Mouse (Mus musculus) cerebellum, adult 8-10 months (tissue): Measurements from ENCODE around the gene Mapkap1.

Experiments used
- DNase-seq: peaks from one replicate; pipeline ENCODE4 v3.0.0; 2022

Gene Mapkap1

GRCm38 (mm10) chr2:34406601-34407464 lies at the start of gene Mapkap1:
TSS of gene Mapkap1 (plus strand) at chr2:34406771.
- peak; percentile 97 for DNase-seq

GRCm38 (mm10) chr2:34363678-34364077 lies 42.9 kb upstream of the Mapkap1 start:
- DNase-seq: no peak

DNA sequence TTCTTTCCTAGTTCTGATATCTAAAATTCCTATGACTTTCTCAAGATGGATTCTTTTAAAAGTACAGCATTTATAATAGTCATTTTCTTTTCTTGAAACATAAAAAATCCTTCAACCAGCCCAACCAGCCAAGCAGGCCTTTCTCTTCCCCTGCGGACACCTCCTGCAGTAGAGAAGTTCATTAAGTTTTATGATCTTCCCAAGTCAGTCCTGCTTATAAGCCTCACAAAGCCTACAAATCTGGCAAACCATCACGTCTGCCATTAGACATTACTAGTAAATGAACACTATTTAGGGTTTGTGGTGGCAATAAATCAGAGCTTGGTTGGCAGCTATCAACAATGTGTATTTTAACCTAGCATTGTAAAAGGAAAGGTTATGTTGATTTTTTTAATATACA lies 39.5 kb upstream of the Mapkap1 start:
- DNase-seq: no peak

DNA sequence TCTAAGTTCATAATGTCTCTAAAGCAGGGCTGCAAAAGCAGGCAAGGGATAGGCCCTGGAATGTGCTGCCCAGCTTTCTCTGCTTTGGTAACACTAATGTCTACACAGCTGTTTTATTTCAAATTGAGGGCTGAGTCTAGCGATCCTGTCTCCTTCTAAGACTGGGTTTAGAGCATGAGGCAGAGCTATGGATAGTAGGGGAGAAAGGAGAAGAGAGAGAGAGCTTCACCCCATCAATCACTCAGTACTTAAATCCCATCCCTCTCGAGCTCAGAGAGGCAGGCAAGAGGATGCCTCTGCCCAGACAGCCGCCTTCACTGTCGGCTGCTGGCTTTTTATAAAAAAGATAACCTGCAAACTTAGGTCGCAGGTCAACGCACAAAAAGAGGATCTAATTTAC lies 38.2 kb upstream of the Mapkap1 start:
- no peak for DNase-seq

- DNase-seq: peak; percentile 7
Observed at GRCm38 (mm10) chr2:34370349-34370724, 36.2 kb upstream of the Mapkap1 start.

- peak; percentile 39 for DNase-seq
Observed at GRCm38 (mm10) chr2:34370725-34371440, 35.7 kb upstream of the Mapkap1 start.

- peak; percentile 42 for DNase-seq
Observed at GRCm38 (mm10) chr2:34371441-34372304, 34.9 kb upstream of the Mapkap1 start.

DNA sequence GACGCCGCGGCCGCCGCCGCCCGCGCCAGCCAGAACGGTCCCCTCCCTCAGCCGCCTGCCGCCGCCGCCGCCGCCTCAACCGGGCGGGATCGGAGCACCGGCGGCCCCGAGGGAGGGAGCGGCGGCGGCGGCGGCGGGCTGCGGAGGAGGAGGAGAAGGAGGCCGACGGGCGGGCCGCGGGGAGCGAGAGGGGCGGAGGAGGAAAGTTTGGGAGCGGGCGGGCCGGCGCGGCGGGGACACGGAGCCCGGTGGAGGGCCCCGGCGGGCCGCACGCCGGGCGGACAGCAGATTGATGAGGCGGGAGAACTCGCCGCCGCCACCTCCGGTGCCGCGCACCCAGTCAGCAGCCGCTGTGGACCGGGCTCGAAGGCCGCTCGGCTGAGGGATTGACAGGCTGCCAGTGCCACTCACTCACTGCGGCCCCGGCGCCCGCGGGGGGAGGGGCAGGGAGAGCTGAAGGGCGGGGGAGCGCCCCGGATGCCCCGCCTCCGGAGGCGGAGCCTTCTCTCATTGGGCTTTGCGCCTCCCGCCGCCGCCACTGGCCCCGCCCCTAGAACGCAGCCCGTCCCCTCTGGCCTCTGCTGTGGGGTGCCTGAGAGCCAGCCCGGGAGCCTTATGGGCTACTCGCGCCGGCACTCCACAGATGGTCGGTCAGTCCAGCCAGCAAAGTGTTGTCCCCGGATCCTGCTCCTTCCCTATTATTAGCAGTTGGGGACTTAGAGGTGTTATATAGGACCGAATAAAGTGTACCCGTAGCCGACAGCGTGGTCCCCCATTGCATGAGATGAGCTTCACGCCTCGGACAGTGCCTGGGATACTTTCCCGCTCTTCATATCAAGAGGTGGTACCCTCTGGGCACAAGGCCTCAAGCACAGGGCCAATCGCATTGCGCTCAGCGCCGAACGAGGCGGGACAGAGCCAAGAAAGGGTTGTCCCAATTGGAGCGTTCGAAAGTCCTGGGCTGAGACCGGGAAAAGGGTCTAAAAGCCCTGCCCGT lies 34.0 kb upstream of the Mapkap1 start, which contains the start of gene Pbx3:
Gene Pbx3, minus strand, starts transcription at position 838 of the 997 bp plus-strand sequence.
- DNase-seq: peak; percentile 98

- no peak for DNase-seq
Observed at GRCm38 (mm10) chr2:34373886-34374285, 32.7 kb upstream of the Mapkap1 start.

- DNase-seq: no peak
Observed at GRCm38 (mm10) chr2:34374349-34374748, 32.2 kb upstream of the Mapkap1 start.

DNA sequence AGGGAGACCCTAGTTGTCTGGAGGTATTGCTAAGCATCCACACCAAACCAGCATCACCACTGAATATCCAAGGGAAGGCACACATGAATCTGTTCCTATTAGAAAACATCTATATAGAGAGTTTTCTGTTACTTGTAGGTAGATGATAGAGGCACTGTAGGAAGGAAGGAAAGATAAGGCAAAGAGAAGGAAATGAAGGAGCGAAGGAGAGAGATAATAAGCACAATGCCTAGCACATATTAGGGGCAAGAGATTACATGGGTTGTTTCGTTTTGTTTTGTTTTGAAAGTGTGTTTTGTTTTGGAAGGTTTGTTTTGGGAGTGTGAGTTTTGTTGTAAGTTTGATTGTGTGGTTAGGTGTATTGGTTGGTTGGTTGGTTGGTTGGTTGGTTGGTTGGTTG lies 27.6 kb upstream of the Mapkap1 start:
- no peak for DNase-seq

DNA sequence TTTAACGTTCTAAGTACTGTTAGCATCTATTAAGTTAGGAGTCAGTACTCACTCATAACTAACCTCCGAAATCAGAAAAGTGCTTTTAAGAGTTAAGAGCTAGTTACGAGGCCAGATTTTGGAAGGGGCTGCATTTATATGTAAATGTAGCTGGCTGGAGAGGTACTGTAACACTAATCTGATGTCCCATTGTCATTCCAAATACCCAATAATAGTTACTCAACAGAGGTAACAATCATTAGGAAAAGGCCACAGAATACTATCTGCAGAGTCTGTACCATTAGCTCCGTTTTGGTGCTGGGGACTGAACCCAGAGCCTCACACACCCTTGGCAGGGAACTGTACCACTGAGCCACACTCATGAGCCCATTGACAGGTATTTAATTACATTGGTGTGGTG lies 7.0 kb upstream of the Mapkap1 start:
- no peak for DNase-seq

- DNase-seq: no peak
Observed at GRCm38 (mm10) chr2:34407596-34407995, 1.0 kb downstream of the Mapkap1 start.

GRCm38 (mm10) chr2:34408341-34408740 lies 1.8 kb downstream of the Mapkap1 start:
- no peak for DNase-seq

DNA sequence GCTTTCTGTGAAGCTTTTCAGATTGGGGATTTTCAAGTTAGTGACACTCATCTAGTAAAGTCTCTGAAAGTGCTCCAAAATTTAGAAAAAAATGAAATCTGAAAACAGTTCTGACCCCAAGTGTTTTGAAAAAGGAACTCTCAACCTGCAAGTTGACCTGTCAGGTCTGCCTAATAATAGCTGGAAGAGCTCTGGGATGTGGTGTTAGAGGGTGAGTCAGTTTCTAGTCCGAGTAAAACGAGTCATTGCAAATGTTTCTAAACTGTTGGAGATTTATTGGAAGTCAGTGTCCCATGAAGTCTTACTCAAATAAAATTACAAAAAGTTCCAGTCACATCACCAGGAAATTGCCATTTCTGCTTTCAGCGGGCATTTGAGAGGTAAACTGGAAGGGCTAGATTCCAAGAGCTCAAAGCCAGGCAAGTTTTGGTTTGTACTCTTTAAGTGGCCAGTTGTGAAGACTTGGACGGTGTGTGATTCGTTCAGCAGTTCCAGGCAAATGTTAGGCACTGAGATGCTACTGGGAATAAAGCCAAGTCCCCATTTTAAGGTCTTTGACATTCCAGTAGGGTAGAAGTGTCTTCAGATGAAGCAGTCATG lies 3.3 kb downstream of the Mapkap1 start:
- no peak for DNase-seq

- no peak for DNase-seq
Observed at GRCm38 (mm10) chr2:34420256-34420655, 13.7 kb downstream of the Mapkap1 start.

- DNase-seq: no peak
Observed at GRCm38 (mm10) chr2:34424186-34424585, 17.6 kb downstream of the Mapkap1 start.

DNA sequence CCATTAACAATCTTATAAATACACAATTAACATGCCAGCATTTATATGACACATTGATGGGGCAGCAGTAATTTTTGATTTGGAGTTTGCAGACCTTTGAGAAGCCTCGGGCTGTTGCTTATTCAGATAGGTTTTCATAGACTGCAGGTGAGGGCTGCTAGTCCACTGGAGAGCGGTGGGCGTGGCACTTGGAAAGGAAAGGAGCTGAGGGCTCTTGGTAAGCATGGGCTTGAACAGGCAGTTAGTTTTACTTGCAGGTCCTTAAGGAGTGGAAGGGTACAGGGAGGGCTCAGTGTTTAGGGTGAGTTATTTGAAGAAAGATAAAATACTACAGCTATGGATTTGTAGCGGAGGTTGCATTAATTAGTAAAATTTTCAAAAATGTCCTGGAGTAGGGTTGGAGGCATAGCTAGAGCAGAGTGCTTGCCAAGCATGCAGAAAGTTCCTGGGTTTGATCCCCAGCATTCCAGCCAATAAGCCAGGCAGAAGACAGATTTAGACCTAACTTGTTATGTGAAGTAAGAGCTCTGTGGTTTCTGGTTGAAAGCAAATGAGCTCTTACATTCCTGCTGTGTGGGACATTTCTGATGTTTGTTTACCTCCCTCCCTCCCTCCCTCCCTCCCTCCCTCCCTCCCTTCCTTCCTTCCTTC lies 19.1 kb downstream of the Mapkap1 start:
- no peak for DNase-seq

- no peak for DNase-seq
Observed at GRCm38 (mm10) chr2:34430663-34431062, 24.1 kb downstream of the Mapkap1 start.

- no peak for DNase-seq
Observed at GRCm38 (mm10) chr2:34431701-34432372, 25.3 kb downstream of the Mapkap1 start.
